Mouse (Mus musculus) forebrain, embryonic 13.5 days (tissue): ENCODE measurements around the gene Scpep1. TPM values are rescaled to one million over a fixed set of nuclear protein-coding genes. Genes with fewer than 3 reads are reported as not detected.

Experiments used
- ATAC-seq: fragments of 200-750 bp; cut with Nextera tagmentation; 2 replicates; pipeline ENCODE4 v1.8.0; 2017
- H3K27ac ChIP-seq: fragments of 300-500 bp; sonication (generic); 2 replicates; pipeline ENCODE4 v1.5.1; 2015; ENCODE audit warnings: inconsistent platforms, mild to moderate bottlenecking, moderate library complexity
- H3K27me3 ChIP-seq: fragments of 300-500 bp; sonication (generic); 2 replicates; pipeline ENCODE4 v1.6.1; 2015; ENCODE audit warnings: mild to moderate bottlenecking, inconsistent platforms
- H3K36me3 ChIP-seq: fragments of 300-500 bp; sonication (generic); 2 replicates; pipeline ENCODE4 v1.6.1; 2015; ENCODE audit warnings: mild to moderate bottlenecking, inconsistent platforms; ENCODE audit not compliant: poor library complexity, severe bottlenecking
- H3K4me1 ChIP-seq: fragments of 300-500 bp; sonication (generic); 2 replicates; pipeline ENCODE4 v1.6.1; 2015; ENCODE audit warnings: inconsistent platforms
- H3K4me2 ChIP-seq: fragments of 300-500 bp; sonication (generic); 2 replicates; pipeline ENCODE4 v1.6.1; 2015; ENCODE audit warnings: inconsistent platforms, mild to moderate bottlenecking, moderate library complexity
- H3K4me3 ChIP-seq: fragments of 300-500 bp; sonication (generic); 2 replicates; pipeline ENCODE4 v1.5.1; 2015; ENCODE audit warnings: mild to moderate bottlenecking, inconsistent platforms
- H3K9ac ChIP-seq: fragments of 300-500 bp; sonication (generic); 2 replicates; pipeline ENCODE4 v1.6.1; 2015; ENCODE audit warnings: mild to moderate bottlenecking, inconsistent platforms
- H3K9me3 ChIP-seq: fragments of 300-500 bp; sonication (generic); replicated peaks from 2 replicates; pipeline ENCODE4 v1.6.1; 2016; ENCODE audit warnings: inconsistent platforms
- WGBS: fragments of 180-500 bp; shearing (Covaris S2); methylation state at CpG from one replicate; pipeline ENCODE4 v1.1.7; 2015; 5-methylcytosine and 5-hydroxymethylcytosine counted together
- polyA plus RNA-seq: library from polyadenylated mRNA; unstranded; fragments of >200 nt; fragmentation: Nextera tagmentation; extraction: Ambion mirVana; gene quantifications from 2 replicates; pipeline ENCODE4 v1.2.1, GENCODE M21; 2015

Gene Scpep1
- polyA plus RNA-seq, 1 experiment from 2014 or later, result 35.9 TPM

DNA sequence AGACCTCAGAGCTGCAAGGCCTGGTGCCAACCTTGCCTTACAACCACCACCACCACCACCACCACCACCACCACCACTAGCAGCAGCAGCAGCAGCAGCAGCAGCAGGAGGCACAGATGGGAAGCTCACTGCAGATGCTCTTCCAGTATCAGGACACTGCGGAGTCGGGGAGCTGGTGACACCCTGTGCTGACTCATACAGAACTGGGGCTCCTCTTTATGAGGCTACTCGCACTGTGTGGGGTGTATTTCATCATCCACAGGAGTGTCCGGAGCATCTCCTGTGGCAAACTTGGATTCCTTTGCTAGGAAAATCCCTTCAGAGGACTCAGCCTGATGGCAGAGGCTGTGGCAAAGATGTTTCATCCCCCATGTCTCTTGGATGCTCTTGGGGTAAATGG is 15.6 kb downstream of the Scpep1 start:
- Histone ChIP-seq H3K9ac (no peak overlapping the region), H3K4me1 (no peaks in the 10 kb centered on the region), H3K27ac (no peak overlapping the region), H3K4me3 (no peak overlapping the region), H3K36me3 (peaks cover 48% of the 10 kb centered on the region), H3K9me3 (no peaks in the 10 kb centered on the region), H3K27me3 (no peaks in the 10 kb centered on the region), H3K4me2 (no peak overlapping the region)
- no peak for ATAC-seq
- WGBS, result 96% methylated on average over 4 of the region's 4 CpGs

DNA sequence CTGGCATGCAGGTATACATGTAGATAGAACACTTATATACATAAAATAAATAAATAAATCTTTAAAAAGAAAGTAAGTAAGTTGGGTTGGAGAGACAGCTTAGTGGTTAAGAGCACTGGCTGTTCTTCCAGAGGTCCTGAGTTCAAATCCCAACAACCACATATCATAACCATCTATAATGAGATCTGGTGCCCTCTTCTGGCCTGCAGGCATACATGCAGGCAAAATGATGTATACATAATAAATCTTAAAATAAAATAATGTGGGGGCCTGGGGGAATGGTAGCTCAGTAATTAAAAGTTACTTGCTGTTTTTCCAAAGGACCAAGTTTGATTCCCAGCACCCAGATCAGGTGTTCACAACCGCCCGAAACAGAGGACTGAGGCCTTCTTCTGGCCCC is 16.5 kb downstream of the Scpep1 start:
- no peaks in the 10 kb centered on the region for H3K9me3 ChIP-seq

DNA sequence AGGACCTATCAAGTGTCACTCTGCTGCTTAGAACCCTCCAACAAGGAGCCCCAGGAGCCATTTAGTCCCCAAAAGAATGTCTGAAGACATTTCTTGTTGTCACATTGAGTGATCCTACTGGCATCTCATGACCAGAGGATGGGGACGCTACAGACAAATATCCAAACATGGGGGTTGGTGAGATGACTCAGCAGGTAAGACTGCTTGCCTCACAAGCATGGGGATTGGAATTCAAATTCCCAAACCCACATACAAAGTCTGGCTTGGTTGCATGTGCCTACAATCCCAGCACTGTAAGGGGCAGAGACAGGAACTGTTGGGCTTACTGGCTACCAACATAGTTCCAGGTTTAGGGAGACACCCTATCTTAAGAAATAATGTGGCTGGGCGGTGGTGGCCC is 17.4 kb downstream of the Scpep1 start:
- H3K9ac ChIP-seq, result no peak overlapping the region
- WGBS, result 89% methylated on average over 2 of the region's 2 CpGs
- no peaks in the 10 kb centered on the region for H3K9me3 ChIP-seq
- H3K27ac ChIP-seq, result no peak overlapping the region
- no peak overlapping the region for H3K4me2 ChIP-seq
- H3K36me3 ChIP-seq, result peaks cover 51% of the 10 kb centered on the region
- no peaks in the 10 kb centered on the region for H3K27me3 ChIP-seq
- no peaks in the 10 kb centered on the region for H3K4me1 ChIP-seq
- no peak overlapping the region for H3K4me3 ChIP-seq
- ATAC-seq, result no peak

More for the DNA sequence above, 16.5 kb downstream of the Scpep1 start:
- ATAC-seq, result no peak
- peaks cover 43% of the 10 kb centered on the region for H3K36me3 ChIP-seq
- H3K9ac ChIP-seq, result no peak overlapping the region
- WGBS, result 98% methylated on average over 2 of the region's 2 CpGs
- no peak overlapping the region for H3K4me3 ChIP-seq
- no peaks in the 10 kb centered on the region for H3K27me3 ChIP-seq
- H3K4me1 ChIP-seq, result no peaks in the 10 kb centered on the region
- H3K27ac ChIP-seq, result no peak overlapping the region
- no peak overlapping the region for H3K4me2 ChIP-seq

DNA sequence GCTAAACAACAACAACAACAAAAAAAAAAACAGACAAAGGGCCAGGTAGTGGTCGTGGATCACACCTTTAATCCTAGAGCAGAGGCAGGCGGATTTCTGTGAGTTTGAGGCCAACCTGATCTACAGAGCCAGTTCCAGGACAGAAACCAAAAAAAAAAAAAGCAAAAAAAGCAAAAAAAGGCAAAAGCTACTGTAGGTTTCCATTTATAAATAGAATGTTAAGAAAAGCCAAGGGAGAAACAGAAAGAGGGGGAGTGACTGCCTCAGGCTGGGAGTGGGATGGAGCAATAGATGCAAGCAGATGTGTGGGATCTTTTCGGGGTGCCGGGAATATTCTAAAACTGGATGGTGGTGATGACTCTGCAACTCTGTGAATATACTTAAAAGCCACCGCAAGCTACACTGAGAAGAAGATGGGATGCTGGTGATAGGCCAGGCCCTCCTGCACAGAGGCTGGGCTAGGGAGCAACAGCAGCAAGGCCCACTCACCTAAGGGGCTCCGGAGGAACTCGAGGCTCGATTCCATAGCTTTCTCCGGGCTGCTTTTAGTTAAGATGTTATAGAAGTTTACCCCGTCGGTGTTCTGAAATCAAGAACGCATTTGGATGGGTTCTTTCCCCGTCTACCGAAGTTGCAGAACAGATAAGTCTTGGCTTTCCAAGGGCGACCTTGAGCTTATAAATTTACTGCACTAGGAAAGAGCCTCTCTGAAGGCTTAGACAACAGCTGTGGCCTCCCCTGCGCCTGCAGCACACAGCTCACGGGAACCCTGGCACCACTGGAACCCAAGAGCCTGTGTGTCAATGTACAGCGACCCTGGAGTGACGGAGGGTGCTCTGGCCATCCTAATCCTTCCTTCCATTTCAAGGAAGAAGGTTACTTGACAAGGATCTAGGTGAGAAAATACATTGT is 20.9 kb downstream of the Scpep1 start:
- H3K4me1 ChIP-seq, result no peaks in the 10 kb centered on the region
- no peak overlapping the region for H3K4me3 ChIP-seq
- no peaks in the 10 kb centered on the region for H3K9me3 ChIP-seq
- H3K9ac ChIP-seq, result no peak overlapping the region
- peaks cover 53% of the 10 kb centered on the region for H3K36me3 ChIP-seq
- 93% methylated on average over 19 of the region's 19 CpGs for WGBS
- H3K27me3 ChIP-seq, result no peaks in the 10 kb centered on the region
- H3K27ac ChIP-seq, result no peak overlapping the region
- ATAC-seq, result no peak
- no peak overlapping the region for H3K4me2 ChIP-seq

DNA sequence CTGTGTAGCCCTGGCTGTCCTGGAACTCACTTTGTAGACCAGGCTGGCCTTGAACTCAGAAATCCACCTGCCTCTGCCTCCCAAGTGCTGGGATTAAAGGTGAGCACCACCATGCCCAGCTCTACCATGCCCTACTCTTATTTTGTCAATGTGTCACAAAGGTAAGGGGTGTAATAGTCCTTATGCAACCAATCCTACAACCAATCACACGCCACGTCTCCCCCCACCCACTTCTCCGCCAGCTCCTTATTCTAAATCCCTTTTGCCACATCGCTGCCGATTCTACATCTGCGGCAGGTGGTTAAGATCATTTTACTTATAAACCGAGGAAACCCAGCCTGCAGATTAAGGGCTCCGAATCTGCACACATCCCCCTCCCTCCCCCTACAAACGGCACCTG is 22.2 kb downstream of the Scpep1 start:
- no peaks in the 10 kb centered on the region for H3K9me3 ChIP-seq

DNA sequence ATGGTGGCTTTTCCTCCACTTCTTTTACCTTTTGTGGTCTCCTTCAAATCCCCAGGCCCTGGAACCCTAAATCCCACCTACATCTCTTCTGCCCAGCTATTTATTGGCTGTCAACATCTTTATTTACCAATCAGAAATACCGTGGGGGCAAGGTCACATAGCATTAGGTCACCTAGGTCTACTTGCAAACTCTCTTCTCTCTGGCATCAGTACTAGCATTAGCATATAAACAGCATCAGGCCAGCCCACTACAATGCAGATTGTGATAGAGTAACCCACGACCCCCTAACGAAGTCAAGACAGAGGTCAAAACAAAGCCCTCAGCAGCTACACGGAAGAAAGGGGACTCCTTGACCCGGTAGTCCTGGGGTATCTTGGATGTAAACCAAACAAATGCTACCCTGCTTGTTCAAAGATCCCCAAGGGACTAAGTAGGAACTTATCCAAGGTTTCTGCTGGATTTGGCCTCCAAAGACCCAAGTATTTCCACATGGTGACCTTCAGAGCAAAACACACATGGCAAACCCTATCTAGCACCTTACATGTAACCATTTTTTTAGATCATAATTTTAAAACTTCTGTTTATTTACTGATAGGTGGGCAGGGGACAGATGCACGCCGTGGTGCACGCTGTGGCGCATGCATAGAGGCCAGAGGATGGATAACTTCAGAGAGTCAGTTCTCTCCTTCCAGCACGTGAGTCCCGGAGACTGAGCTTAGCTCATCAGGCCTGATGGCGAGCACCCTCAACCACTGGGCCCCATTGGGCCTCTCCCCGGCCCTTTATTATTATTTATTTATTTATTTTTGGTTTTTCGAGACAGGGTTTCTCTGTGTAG is 23.4 kb downstream of the Scpep1 start:
- 79% methylated on average over 14 of the region's 14 CpGs for WGBS
- Histone ChIP-seq H3K4me1 (no peaks in the 10 kb centered on the region), H3K27ac (no peak overlapping the region), H3K36me3 (peaks cover 68% of the 10 kb centered on the region), H3K9me3 (no peaks in the 10 kb centered on the region), H3K9ac (no peak overlapping the region), H3K27me3 (no peaks in the 10 kb centered on the region), H3K4me2 (no peak overlapping the region), H3K4me3 (no peak overlapping the region)
- ATAC-seq, result no peak

More for the DNA sequence above, 22.2 kb downstream of the Scpep1 start:
- Histone ChIP-seq H3K4me3 (no peak overlapping the region), H3K27ac (no peak overlapping the region), H3K36me3 (peaks cover 59% of the 10 kb centered on the region), H3K4me2 (no peak overlapping the region), H3K9ac (no peak overlapping the region), H3K4me1 (no peaks in the 10 kb centered on the region), H3K27me3 (no peaks in the 10 kb centered on the region)
- ATAC-seq, result no peak
- 96% methylated on average over 9 of the region's 9 CpGs for WGBS

DNA sequence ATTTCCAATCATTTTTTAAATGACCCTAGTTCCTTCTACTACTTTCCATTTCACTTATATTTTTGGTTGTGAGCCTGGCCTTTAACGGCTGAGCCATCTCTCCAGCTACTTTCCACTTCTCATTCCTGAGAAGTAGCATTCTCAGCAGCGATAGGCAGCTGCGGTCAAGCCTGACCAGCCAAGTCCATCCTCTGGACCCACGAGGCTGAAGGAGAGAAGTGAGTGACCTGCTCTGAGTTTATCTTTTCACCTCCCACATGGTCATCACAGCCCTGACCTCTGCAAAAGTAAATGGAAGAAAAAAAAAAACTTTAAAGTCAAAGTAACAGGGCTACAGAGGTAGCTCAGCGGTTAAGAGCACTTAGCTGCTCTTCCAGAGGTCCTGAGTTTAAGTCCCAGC is 28.7 kb downstream of the Scpep1 start:
- Histone ChIP-seq H3K9me3 (no peaks in the 10 kb centered on the region), H3K4me2 (no peak overlapping the region), H3K36me3 (peaks cover 74% of the 10 kb centered on the region), H3K27me3 (no peaks in the 10 kb centered on the region), H3K27ac (no peak overlapping the region), H3K4me1 (no peaks in the 10 kb centered on the region), H3K9ac (no peak overlapping the region), H3K4me3 (no peak overlapping the region)
- no peak for ATAC-seq
- 91% methylated on average over 5 of the region's 5 CpGs for WGBS

DNA sequence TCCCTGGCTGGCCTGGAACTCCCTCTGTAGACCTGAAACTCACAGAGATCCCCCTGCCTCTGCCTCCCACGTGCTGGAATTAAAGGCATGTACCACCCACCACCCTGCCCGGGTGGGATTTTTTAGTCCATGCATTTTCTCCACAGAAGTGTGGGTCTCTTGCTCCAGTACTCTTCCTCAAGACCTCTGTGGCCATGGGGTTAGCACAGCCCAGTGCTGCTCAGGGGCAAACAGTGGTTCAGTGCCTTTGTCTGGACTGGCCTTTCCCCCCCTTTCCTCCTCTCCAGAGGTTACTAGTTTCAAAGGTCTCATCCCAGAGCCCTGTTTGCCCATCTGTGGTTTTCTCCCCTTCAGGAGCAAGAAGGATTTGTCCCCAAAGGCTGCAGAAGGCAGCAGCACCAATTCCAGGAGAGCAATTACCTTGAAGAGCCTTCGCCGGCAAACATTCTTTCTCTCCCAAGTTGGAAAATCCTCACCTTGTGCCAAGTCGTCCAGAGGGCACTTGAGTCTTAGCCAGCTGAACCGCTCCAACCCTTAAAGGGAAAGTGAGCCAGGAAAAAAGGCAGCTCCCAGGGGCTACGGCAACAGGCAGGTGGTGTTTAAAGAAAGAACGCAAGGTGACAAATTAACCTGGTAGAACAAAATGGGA is 45.8 kb downstream of the Scpep1 start:
- Histone ChIP-seq H3K27ac (no peak overlapping the region), H3K9ac (no peak overlapping the region), H3K27me3 (no peaks in the 10 kb centered on the region), H3K4me2 (no peak overlapping the region), H3K4me3 (no peak overlapping the region), H3K9me3 (no peaks in the 10 kb centered on the region), H3K4me1 (no peaks in the 10 kb centered on the region), H3K36me3 (no peaks in the 10 kb centered on the region)
- no peak for ATAC-seq
- 86% methylated on average over 8 of the region's 8 CpGs for WGBS

DNA sequence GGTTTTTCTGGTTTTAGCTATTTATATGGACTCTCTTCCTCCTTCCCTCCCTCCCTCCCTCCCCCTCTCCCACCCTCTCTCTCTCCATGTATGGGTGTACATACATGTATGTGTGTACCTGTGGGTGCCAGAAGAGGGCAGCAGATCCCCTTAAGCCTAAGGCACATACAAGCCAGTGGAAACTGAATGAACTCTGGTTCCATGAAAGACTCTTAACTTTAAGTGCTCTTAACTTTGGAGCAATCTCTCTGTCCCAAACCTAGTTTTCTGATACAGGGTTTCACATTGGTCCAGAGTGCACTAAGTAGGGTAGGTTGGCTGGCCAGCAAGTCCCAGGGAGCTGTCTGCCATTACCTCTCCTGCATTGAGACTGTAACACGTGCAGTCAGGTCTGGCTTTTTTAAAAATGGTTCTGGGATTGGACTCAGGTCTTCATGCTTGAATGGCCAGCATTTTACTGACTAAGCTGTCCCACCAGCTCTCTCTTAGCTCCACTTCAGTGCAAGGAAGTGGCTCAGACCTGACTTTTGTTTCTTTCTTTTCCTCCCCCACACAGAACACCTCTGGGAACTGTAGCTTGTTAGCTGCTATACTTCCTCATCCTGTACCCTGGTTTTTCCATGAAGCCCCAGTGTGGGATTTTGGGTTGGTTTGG is 46.6 kb downstream of the Scpep1 start:
- 100% methylated on average over 1 of the region's 1 CpGs for WGBS
- Histone ChIP-seq H3K9me3 (no peaks in the 10 kb centered on the region), H3K27me3 (no peaks in the 10 kb centered on the region), H3K4me1 (no peaks in the 10 kb centered on the region), H3K36me3 (no peaks in the 10 kb centered on the region), H3K4me2 (no peak overlapping the region), H3K9ac (no peak overlapping the region), H3K4me3 (no peak overlapping the region), H3K27ac (no peak overlapping the region)
- no peak for ATAC-seq

DNA sequence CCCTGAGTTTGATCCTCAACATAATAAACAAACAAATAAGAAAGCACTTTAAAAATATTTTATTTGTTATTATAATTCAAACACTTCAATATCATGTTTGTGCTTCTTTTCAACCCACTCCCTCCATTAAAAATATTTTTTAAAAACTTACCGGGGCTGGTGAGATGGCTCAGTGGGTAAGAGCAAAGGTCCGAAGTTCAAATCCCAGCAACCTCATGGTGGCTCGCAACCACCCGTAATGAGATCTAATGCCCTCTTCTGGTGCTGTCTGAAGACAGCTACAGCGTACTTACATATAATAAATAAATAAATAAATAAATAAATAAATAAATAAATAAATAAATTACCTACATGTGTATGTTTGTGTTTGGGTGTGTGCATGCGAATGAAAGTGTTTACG is 47.4 kb downstream of the Scpep1 start:
- Histone ChIP-seq H3K4me2 (no peak overlapping the region), H3K27me3 (no peaks in the 10 kb centered on the region), H3K27ac (no peak overlapping the region), H3K4me3 (no peak overlapping the region), H3K4me1 (no peaks in the 10 kb centered on the region), H3K9ac (no peak overlapping the region), H3K36me3 (no peaks in the 10 kb centered on the region), H3K9me3 (no peaks in the 10 kb centered on the region)
- 96% methylated on average over 7 of the region's 7 CpGs for WGBS
- no peak for ATAC-seq

DNA sequence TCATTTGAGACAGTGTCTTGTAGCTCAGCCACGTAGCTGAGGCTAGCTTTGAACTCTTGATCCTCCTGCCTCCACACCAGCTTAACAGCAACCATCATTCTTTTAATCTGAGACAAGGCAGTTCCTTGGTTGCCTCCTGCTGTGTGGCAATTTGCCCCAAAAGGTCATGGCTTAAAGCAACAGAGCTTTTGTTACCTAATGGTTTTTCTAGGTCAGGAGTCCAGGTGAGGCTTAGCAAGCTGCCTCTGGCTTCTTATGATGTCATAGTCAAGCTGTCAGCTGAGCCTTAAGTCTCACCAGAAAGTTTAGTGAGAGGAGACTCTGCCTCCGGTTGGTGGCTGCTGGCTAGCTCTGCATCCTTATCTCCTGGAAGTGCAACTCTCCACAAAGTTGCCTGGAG is 49.6 kb downstream of the Scpep1 start:
- Histone ChIP-seq H3K4me3 (no peak overlapping the region), H3K27me3 (no peaks in the 10 kb centered on the region), H3K9me3 (no peaks in the 10 kb centered on the region), H3K36me3 (no peaks in the 10 kb centered on the region), H3K4me1 (no peaks in the 10 kb centered on the region), H3K9ac (no peak overlapping the region), H3K27ac (no peak overlapping the region), H3K4me2 (no peak overlapping the region)
- no peak for ATAC-seq
- 28% methylated on average over 2 of the region's 2 CpGs for WGBS
